Mouse (Mus musculus) forebrain, postnatal 0 days (tissue): ENCODE results near the gene Exo1. TPM values are rescaled to one million over a fixed set of nuclear protein-coding genes. Genes with fewer than 3 reads are reported as not detected.
A peak's percentile ranks its signal among the peaks of the same experiment; 100 is the strongest.

ENCODE experiments used
- ATAC-seq: fragments of 200-750 bp; cut with Nextera tagmentation; 2 replicates; pipeline ENCODE4 v1.8.0; 2017; ENCODE audit warnings: mild to moderate bottlenecking, moderate library complexity
- DNase-seq: peaks from one replicate; pipeline ENCODE4 v3.0.0-alpha.2; 2015
- H3K27ac ChIP-seq: fragments of 300-500 bp; sonication (generic); 2 replicates; pipeline ENCODE4 v1.5.1; 2014; ENCODE audit warnings: low read depth, mild to moderate bottlenecking, antibody characterized with exemption, low read length, moderate library complexity, mixed read lengths
- H3K27me3 ChIP-seq: fragments of 300-500 bp; sonication (generic); 2 replicates; pipeline ENCODE4 v1.6.1; 2014; ENCODE audit warnings: mild to moderate bottlenecking, low read length, mixed read lengths; ENCODE audit not compliant: insufficient read depth
- H3K36me3 ChIP-seq: fragments of 300-500 bp; sonication (generic); 2 replicates; pipeline ENCODE4 v1.6.1; 2014; ENCODE audit warnings: mild to moderate bottlenecking, moderate library complexity; ENCODE audit not compliant: insufficient read depth
- H3K4me1 ChIP-seq: fragments of 300-500 bp; sonication (generic); 2 replicates; pipeline ENCODE4 v1.6.1; 2014; ENCODE audit warnings: antibody characterized with exemption; ENCODE audit not compliant: insufficient read depth
- H3K4me2 ChIP-seq: fragments of 300-500 bp; sonication (generic); 2 replicates; pipeline ENCODE4 v1.6.1; 2014; ENCODE audit warnings: low read depth, mild to moderate bottlenecking, moderate library complexity
- H3K4me3 ChIP-seq: fragments of 300-500 bp; sonication (generic); 2 replicates; pipeline ENCODE4 v1.5.1; 2014; ENCODE audit warnings: low read depth, low read length, mixed read lengths
- H3K9ac ChIP-seq: fragments of 300-500 bp; sonication (generic); 2 replicates; pipeline ENCODE4 v1.6.1; 2014; ENCODE audit warnings: mild to moderate bottlenecking
- H3K9me3 ChIP-seq: fragments of 300-500 bp; sonication (generic); 2 replicates; pipeline ENCODE4 v1.6.1; 2016; ENCODE audit warnings: low read length
- CTCF ChIP-seq: sonication (generic); IDR thresholded peaks from 2 replicates; pipeline ENCODE4 v1.5.1; 2016; ENCODE audit warnings: antibody characterized with exemption, control low read depth, low read depth
- WGBS: fragments of 180-500 bp; shearing (Covaris S2); extraction: QIAGEN DNeasy Blood & Tissue Kit; methylation state at CpG from one replicate; pipeline ENCODE4 v1.1.7; 2014; 5-methylcytosine and 5-hydroxymethylcytosine counted together
- polyA plus RNA-seq: library from polyadenylated mRNA; unstranded; fragments of >200 nt; fragmentation: Nextera tagmentation; extraction: Ambion mirVana; gene quantifications from 2 replicates; pipeline ENCODE4 v1.2.1, GENCODE M21; 2015
- total RNA-seq: library from RNA; depleted of rRNA; stranded (reverse); fragments of >200 nt; gene quantifications from 2 replicates; pipeline ENCODE4 v1.2.3, GENCODE M21; 2014

The Exo1 gene
- total and polyA plus RNA-seq, 2 experiments from 2014 or later, result 2.1 to 8.6 TPM

DNA sequence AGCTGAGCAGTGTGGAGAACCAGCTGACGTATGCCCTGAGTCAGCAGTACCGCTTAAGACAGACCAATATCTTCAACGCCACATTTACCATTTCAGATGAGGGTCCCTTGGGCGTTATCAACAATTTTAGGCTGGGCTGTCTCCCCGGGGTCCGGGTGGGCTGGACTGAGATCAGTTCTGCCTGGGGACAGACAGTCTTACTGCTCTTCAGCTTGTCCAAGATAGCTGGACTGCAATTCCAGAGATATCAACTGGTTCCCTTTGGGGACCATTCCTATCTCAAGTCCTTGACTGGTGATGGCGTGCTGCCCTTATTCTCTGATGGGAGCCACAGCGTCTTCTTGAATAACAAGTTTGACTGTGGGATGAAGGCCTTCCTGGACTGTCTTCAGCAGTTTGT is 40.7 kb downstream of the Exo1 start:
- H3K9me3 ChIP-seq, result no peaks in the 10 kb centered on the region
- H3K27me3 ChIP-seq, result no peaks in the 10 kb centered on the region
- 94% methylated on average over 8 of the region's 8 CpGs for WGBS
- no peaks in the 10 kb centered on the region for H3K36me3 ChIP-seq
- H3K4me2 ChIP-seq, result no peak overlapping the region
- no peak for ATAC-seq
- no peaks in the 10 kb centered on the region for H3K4me1 ChIP-seq
- TF ChIP-seq CTCF, result no peak
- no peak overlapping the region for H3K27ac ChIP-seq
- no peak overlapping the region for H3K4me3 ChIP-seq
- DNase-seq, result no peak
- H3K9ac ChIP-seq, result no peak overlapping the region

DNA sequence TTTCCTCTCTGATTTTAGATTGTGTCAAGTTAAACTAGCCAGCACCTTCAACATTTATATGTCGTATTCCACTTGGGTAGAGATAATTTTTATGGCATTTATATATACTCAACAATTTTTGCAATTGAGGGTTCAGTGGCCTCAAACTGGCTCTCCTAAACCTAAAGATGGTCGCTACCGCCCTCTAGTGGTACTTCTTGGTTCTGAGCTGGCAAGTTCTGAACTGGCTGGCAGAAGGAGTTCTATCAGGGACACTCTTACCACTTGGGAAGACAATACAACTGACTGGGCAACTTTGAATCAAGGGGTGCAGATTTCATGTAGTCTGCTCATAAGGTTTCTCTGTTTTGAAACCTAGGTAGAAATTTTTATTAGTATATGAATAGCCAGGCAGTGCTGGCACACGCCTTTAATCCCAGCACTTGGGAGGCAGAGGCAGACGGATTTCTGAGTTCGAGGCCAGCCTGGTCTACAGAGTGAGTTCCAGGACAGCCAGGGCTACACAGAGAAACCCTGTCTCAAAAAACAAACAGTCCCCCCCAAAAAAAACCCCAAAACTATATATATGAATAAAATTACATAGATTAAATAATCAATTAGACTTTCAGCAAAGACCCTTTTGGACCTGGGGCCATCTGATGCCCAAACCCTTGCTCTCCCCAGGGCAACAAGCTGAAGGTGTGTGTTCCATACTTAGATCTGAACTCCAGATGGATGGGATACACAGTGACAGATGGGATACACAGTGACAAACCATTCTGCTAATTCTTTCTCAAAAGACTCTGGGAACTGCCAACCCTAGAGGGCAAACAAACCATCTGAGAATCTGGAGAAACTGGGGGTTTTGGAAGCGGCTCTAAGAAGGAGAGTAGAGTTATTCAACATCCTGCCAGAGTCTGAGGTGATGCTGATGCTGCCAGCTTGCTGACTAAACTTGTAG is 43.7 kb downstream of the Exo1 start:
- DNase-seq, result peak; percentile 92
- H3K4me2 ChIP-seq, result no peak overlapping the region
- H3K4me1 ChIP-seq, result no peaks in the 10 kb centered on the region
- no peak overlapping the region for H3K4me3 ChIP-seq
- H3K9ac ChIP-seq, result no peak overlapping the region
- no peaks in the 10 kb centered on the region for H3K9me3 ChIP-seq
- peak; percentile 87 for TF ChIP-seq CTCF
- peak; percentile 66 for ATAC-seq
- H3K27me3 ChIP-seq, result no peaks in the 10 kb centered on the region
- no peaks in the 10 kb centered on the region for H3K36me3 ChIP-seq
- H3K27ac ChIP-seq, result no peak overlapping the region
- 52% methylated on average over 7 of the region's 7 CpGs for WGBS

DNA sequence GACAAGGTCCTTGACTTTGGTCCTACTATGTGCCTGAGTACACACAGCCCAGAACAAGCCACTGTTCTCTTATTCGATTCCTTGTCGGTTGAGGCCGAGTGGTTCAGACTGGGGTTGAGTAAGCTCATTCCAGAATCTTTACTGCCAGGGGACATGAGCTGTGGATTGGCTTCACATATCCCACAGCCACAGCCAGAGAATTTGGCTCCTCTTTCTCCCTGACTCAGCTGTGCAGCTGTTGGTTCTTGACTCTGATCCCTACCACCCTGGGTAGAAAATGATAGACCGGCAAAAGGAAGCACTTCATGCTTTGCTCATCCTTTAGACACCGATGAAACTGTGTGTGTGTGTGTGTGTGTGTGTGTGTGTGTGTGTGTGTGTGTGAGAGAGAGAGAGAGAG is 51.0 kb downstream of the Exo1 start:
- Histone ChIP-seq H3K27ac (no peak overlapping the region), H3K4me3 (no peak overlapping the region), H3K4me1 (no peaks in the 10 kb centered on the region), H3K36me3 (no peaks in the 10 kb centered on the region), H3K9me3 (no peaks in the 10 kb centered on the region), H3K27me3 (no peaks in the 10 kb centered on the region), H3K4me2 (no peak overlapping the region), H3K9ac (no peak overlapping the region)
- ATAC-seq (peak; percentile 42; the same call in 1 of the 2 replicates), DNase-seq (no peak)
- no peak for TF ChIP-seq CTCF
- WGBS, result 94% methylated on average over 5 of the region's 5 CpGs

DNA sequence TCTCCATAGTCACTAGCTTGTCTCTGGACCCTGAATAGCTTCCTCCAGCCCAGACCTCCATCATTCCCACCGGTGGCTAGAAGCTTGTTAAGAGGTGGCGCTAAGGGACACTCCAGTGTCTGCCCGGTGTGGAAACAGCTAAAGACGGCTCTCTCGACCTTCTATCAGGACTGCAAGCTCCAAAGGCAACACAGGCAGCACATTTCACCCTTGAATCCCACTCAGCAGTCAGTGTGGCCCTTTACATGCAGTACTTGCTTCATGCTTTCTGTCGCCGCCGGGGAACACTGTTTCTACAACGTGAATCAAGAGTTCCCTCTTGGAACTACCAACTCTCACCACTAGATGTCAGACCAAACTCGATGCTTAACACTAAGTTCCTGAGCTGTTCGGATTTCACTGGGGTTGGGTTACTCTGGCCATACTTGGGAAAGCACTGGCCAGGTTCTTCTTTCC is 55.9 kb downstream of the Exo1 start:
- peak; percentile 97 for TF ChIP-seq CTCF
- no peak overlapping the region; the same call in 1 of the 2 replicates for H3K9ac ChIP-seq
- no peaks in the 10 kb centered on the region for H3K9me3 ChIP-seq
- H3K4me3 ChIP-seq, result 0 out of 2 replicates have a peak overlapping the region, but pooled peaks have one; percentile 2
- WGBS, result 9% methylated on average over 11 of the region's 11 CpGs
- H3K27me3 ChIP-seq, result no peaks in the 10 kb centered on the region
- H3K27ac ChIP-seq, result no peak overlapping the region
- no peaks in the 10 kb centered on the region for H3K4me1 ChIP-seq
- no peaks in the 10 kb centered on the region for H3K36me3 ChIP-seq
- DNase-seq, result peak; percentile 93
- H3K4me2 ChIP-seq, result peak overlapping the region; percentile 26
- peak; percentile 88 for ATAC-seq

DNA sequence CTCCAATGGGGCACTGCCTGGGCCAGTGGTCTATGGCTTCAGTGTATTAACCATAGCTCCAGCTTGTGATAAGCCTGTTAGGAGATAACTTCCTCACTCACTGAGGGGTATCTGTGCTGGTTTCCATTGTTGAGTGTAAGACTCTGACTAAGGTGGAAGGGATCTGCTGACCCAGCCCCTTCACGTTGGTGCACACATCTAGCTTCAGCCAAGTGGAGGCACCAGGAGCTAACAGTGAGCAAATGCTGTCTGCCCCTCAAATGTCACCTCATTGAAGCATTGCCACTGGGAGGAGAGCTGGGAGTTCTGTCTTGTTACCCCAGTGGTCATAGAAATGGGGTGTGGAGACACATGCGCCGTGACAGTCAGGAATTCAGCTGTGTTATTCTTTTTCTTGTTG is 58.4 kb downstream of the Exo1 start:
- Histone ChIP-seq H3K4me1 (no peaks in the 10 kb centered on the region), H3K9ac (no peak overlapping the region), H3K36me3 (no peaks in the 10 kb centered on the region), H3K27ac (no peak overlapping the region), H3K9me3 (no peaks in the 10 kb centered on the region), H3K4me2 (no peak overlapping the region), H3K27me3 (no peaks in the 10 kb centered on the region), H3K4me3 (no peak overlapping the region)
- WGBS, result 77% methylated on average over 3 of the region's 3 CpGs
- no peak for TF ChIP-seq CTCF
- DNase-seq (no peak), ATAC-seq (no peak)

DNA sequence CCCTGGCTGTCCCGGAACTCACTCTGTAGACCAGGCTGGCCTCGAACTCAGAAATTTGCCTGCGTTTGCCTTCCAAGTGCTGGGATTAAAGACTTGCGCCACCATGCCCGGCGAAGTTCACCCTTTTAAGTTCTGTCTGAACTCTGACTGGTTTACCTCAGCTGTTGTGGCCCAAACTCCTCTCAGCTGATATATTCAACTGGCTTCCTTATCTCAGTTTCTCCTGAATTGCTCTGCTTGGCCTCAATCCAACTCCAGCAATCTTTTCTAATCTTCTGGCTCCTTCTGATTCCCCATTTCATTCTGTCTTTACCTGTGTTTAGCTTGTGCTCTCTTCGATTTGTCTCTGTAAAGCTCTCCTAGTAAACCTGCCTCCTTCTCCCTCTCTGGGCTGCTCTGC is 62.8 kb downstream of the Exo1 start:
- H3K4me3 ChIP-seq, result no peak overlapping the region
- no peaks in the 10 kb centered on the region for H3K4me1 ChIP-seq
- no peaks in the 10 kb centered on the region for H3K27me3 ChIP-seq
- H3K9me3 ChIP-seq, result no peaks in the 10 kb centered on the region
- H3K36me3 ChIP-seq, result no peaks in the 10 kb centered on the region
- H3K9ac ChIP-seq, result no peak overlapping the region
- H3K4me2 ChIP-seq, result no peak overlapping the region
- H3K27ac ChIP-seq, result no peak overlapping the region
- DNase-seq, result no peak
- no peak for ATAC-seq
- WGBS, result 94% methylated on average over 7 of the region's 7 CpGs
- no peak for TF ChIP-seq CTCF

DNA sequence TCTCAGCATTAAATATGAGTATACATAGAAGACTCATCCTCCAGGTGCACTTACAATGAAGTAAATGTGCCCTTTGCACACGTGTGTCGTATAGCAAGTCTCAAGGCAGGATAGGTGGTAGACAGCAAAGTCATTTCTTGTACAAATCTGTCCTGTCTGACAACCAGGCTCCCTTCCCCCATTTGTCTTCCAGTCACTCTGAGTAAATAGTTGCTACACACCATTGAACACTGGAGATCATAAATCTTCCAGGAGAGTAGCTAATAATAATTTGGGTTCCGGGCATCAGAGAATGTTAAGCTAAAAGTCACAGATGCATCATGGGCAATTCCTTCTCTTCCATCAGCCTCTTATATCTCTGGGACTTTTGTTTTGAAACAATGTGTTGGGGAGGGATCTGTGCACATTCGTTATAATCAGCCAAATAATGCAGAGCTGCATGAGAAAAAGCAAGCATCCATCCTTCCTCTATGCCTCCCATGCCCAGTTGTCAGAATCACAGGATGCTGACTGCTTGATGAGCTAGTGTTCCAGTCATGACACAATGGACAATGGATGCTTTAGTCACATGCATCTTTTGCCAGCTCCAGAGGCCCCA is 66.4 kb downstream of the Exo1 start:
- H3K27me3 ChIP-seq, result no peaks in the 10 kb centered on the region
- WGBS, result 74% methylated on average over 4 of the region's 4 CpGs
- H3K27ac ChIP-seq, result no peak overlapping the region
- no peak overlapping the region for H3K4me3 ChIP-seq
- no peaks in the 10 kb centered on the region for H3K4me1 ChIP-seq
- no peak overlapping the region for H3K4me2 ChIP-seq
- H3K36me3 ChIP-seq, result no peaks in the 10 kb centered on the region
- TF ChIP-seq CTCF, result no peak
- H3K9ac ChIP-seq, result no peak overlapping the region
- H3K9me3 ChIP-seq, result no peaks in the 10 kb centered on the region
- ATAC-seq (no peak), DNase-seq (no peak)
